Mouse (Mus musculus) layer of hippocampus, postnatal 14 days (tissue): ENCODE results near the gene Btg2. TPM values are rescaled to one million over a fixed set of nuclear protein-coding genes. Genes with fewer than 3 reads are reported as not detected.
A peak's percentile ranks its signal among the peaks of the same experiment; 100 is the strongest.

Source experiments
- DNase-seq, 2 experiments: peaks; one replicate each; pipeline ENCODE4 v3.0.0; 2021 to 2022; ENCODE audit warnings: low spot score in 2 of 2, mixed read lengths in 1 of 2
- long read RNA-seq, 2 experiments: library from polyadenylated mRNA; stranded (forward); transcript quantifications; one replicate each; pipeline ENCODE4 v2.0.0; 2021
- total RNA-seq, 2 experiments: library from RNA; stranded (reverse); gene quantifications; 2 replicates each; pipeline ENCODE4 v1.2.3; 2021

Btg2 gene
- total RNA-seq, result 10 to 100 TPM; 14.1 to 19.2 TPM
- long read RNA-seq, experiment 1, transcript Btg2-201 (2 exons, 2,743 nt), result major isoform, 13 of 15 reads
- long read RNA-seq, experiment 1, partial matches to known transcripts, result 0 of 15 reads
- long read RNA-seq, experiment 1, other reads (novel, unspliced or antisense), result 2 of 15 reads
- long read RNA-seq, experiment 2, partial matches to known transcripts, result 0 of 4 reads
- long read RNA-seq, experiment 2, other reads (novel, unspliced or antisense), result 0 of 4 reads

- DNase-seq, result peak; percentile 90 to 97
Measured at GRCm38 (mm10) chr1:134078802-134079476, at the start of gene Btg2. Btg2 (minus strand) TSS chr1:134079120.

- no peak for DNase-seq
Measured at GRCm38 (mm10) chr1:134122195-134122594, 43.3 kb upstream of the Btg2 start.

- peak; percentile 95 to 97 for DNase-seq
Measured at GRCm38 (mm10) chr1:134120179-134120578, 41.3 kb upstream of the Btg2 start.

- DNase-seq, result no peak
Measured at GRCm38 (mm10) chr1:134117110-134117509, 38.2 kb upstream of the Btg2 start.

- DNase-seq, result peak in 1 of 2 experiments; percentile 41
Measured at GRCm38 (mm10) chr1:134115424-134115823, 36.5 kb upstream of the Btg2 start.

GRCm38 (mm10) chr1:134114730-134115129, 35.8 kb upstream of the Btg2 start:
- no peak for DNase-seq

- DNase-seq, result no peak
Measured at GRCm38 (mm10) chr1:134114018-134114417, 35.1 kb upstream of the Btg2 start.

- no peak for DNase-seq
Measured at GRCm38 (mm10) chr1:134113560-134113959, 34.6 kb upstream of the Btg2 start.

GRCm38 (mm10) chr1:134110979-134111378, 32.1 kb upstream of the Btg2 start, which contains the start of gene Chit1:
Chit1 (plus strand) TSS chr1:134111242.
- DNase-seq, result no peak

GRCm38 (mm10) chr1:134110449-134110848, 31.5 kb upstream of the Btg2 start:
- no peak for DNase-seq

- no peak for DNase-seq
Measured at GRCm38 (mm10) chr1:134110015-134110414, 31.1 kb upstream of the Btg2 start.

- DNase-seq, result no peak
Measured at GRCm38 (mm10) chr1:134107777-134108176, 28.9 kb upstream of the Btg2 start.

GRCm38 (mm10) chr1:134106719-134107118, 27.8 kb upstream of the Btg2 start:
- peak in 1 of 2 experiments; percentile 67 for DNase-seq

GRCm38 (mm10) chr1:134105764-134106430, 27.0 kb upstream of the Btg2 start:
- DNase-seq, result no peak

GRCm38 (mm10) chr1:134105043-134105763, 26.3 kb upstream of the Btg2 start:
- no peak for DNase-seq

GRCm38 (mm10) chr1:134103861-134104260, 24.9 kb upstream of the Btg2 start:
- DNase-seq, result no peak

GRCm38 (mm10) chr1:134101593-134101992, 22.7 kb upstream of the Btg2 start:
- DNase-seq, result no peak

- DNase-seq, result no peak
Measured at GRCm38 (mm10) chr1:134100928-134101327, 22.0 kb upstream of the Btg2 start.

- DNase-seq, result no peak
Measured at GRCm38 (mm10) chr1:134100401-134100800, 21.5 kb upstream of the Btg2 start.

GRCm38 (mm10) chr1:134099516-134100235, 20.8 kb upstream of the Btg2 start:
- DNase-seq, result no peak
